Mouse (Mus musculus) stomach, postnatal 0 days (tissue): ENCODE measurements around the gene Ccl7. TPM values are rescaled to one million over a fixed set of nuclear protein-coding genes. Genes with fewer than 3 reads are reported as not detected.

ENCODE experiments used
- ATAC-seq: fragments of 200-750 bp; cut with Nextera tagmentation; 2 replicates; pipeline ENCODE4 v1.8.0; 2017; ENCODE audit not compliant: low FRiP score, low TSS enrichment
- DNase-seq: peaks from one replicate; pipeline ENCODE4 v3.0.0-alpha.2; 2016; ENCODE audit warnings: low spot score
- H3K27ac ChIP-seq: fragments of 300-500 bp; sonication (generic); replicated peaks from 2 replicates; pipeline ENCODE4 v1.5.1; 2014; ENCODE audit warnings: mild to moderate bottlenecking, control low read depth
- H3K27me3 ChIP-seq: fragments of 300-500 bp; sonication (generic); 2 replicates; pipeline ENCODE4 v1.6.1; 2014; ENCODE audit warnings: low read length; ENCODE audit not compliant: control insufficient read depth, insufficient read depth
- H3K36me3 ChIP-seq: fragments of 300-500 bp; sonication (generic); 2 replicates; pipeline ENCODE4 v1.6.1; 2014; ENCODE audit warnings: low read length, mixed read lengths; ENCODE audit not compliant: control insufficient read depth, insufficient read depth
- H3K4me1 ChIP-seq: fragments of 300-500 bp; sonication (generic); replicated peaks from 2 replicates; pipeline ENCODE4 v1.6.1; 2014; ENCODE audit warnings: antibody characterized with exemption; ENCODE audit not compliant: control insufficient read depth, insufficient read depth
- H3K4me2 ChIP-seq: fragments of 300-500 bp; sonication (generic); replicated peaks from 2 replicates; pipeline ENCODE4 v1.6.1; 2014; ENCODE audit warnings: low read depth, mild to moderate bottlenecking, control low read depth, moderate library complexity
- H3K4me3 ChIP-seq: fragments of 300-500 bp; sonication (generic); 2 replicates; pipeline ENCODE4 v1.5.1; 2014; ENCODE audit warnings: low read depth, low read length, control low read depth
- H3K9ac ChIP-seq: fragments of 300-500 bp; sonication (generic); 2 replicates; pipeline ENCODE4 v1.6.1; 2014; ENCODE audit warnings: mild to moderate bottlenecking, low read length, control low read depth, mixed read lengths
- H3K9me3 ChIP-seq: fragments of 300-500 bp; sonication (generic); 2 replicates; pipeline ENCODE4 v1.6.1; 2016; ENCODE audit warnings: low read length; ENCODE audit not compliant: control insufficient read depth
- CTCF ChIP-seq: IDR thresholded peaks from 2 replicates; pipeline ENCODE4 v1.5.1; 2016; ENCODE audit warnings: antibody characterized with exemption, low read depth, mild to moderate bottlenecking, moderate library complexity
- EP300 ChIP-seq: optimal IDR thresholded peaks from 2 replicates; pipeline ENCODE3; 2016; ENCODE audit warnings: antibody characterized with exemption
- WGBS: fragments of 180-500 bp; shearing (Covaris S2); extraction: QIAGEN DNeasy Blood & Tissue Kit; methylation state at CpG from one replicate; pipeline ENCODE4 v1.1.7; 2014; 5-methylcytosine and 5-hydroxymethylcytosine counted together
- polyA plus RNA-seq: library from polyadenylated mRNA; unstranded; fragments of >200 nt; fragmentation: Nextera tagmentation; extraction: Ambion mirVana; gene quantifications from 2 replicates; pipeline ENCODE4 v1.2.1, GENCODE M21; 2015

Ccl7 gene
- 2.7 and 2.9 TPM in 2 replicates for polyA plus RNA-seq

- H3K36me3 ChIP-seq, result no peaks in the 10 kb centered on the region
- TF ChIP-seq EP300 (no peak), CTCF (no peak)
- H3K4me3 ChIP-seq, result no peak within 1 kb of the TSS
- H3K9ac ChIP-seq, result no peak within 1 kb of the TSS
- no peaks in the 10 kb centered on the region for H3K27me3 ChIP-seq
- no peak within 1 kb of the TSS for H3K27ac ChIP-seq
- WGBS, result 52% methylated on average over 3 of the region's 3 CpGs
- no peak within 1 kb of the TSS for H3K4me2 ChIP-seq
- ATAC-seq, result no peak
- no peaks in the 10 kb centered on the region for H3K4me1 ChIP-seq
- no peaks in the 10 kb centered on the region for H3K9me3 ChIP-seq
- DNase-seq, result no peak
These were observed at the start of gene Ccl7 for GRCm38 (mm10) chr11:82045471-82045870. Gene Ccl7, plus strand, starts transcription at chr11:82045712.

DNA sequence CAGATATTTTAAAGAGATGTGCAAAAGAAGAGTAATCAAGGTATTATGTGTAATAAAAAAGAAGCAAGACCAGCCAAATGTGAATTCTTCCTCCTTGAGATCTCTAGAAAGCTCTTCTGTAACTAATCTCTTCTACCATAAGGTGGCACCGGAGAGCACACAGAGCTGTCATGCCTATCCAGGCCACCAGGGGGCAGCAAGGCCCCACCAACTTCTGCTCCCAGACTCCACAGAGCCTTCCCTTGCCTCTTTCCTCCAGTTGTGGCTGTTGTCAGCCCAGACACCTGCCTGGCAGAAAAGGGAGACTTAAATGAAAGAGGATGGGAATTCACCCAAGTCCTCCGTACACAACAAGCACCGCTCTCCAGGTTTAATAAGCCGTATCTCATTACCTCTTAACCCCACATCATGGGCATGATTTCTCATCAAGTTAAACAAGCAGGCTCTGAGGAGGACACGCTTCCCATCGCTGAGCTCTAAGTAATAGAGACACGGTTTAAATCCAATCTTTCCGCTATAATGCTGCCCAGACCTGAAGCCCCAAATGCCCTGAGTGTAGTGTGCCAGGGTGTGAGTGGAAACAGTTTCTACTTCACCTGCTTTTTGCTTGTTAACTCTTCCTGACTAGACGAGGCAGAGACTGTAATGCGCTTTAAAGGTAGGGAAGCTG is 49.2 kb upstream of the Ccl7 start:
- H3K27ac ChIP-seq, result no peak overlapping the region
- no peaks in the 10 kb centered on the region for H3K4me1 ChIP-seq
- H3K36me3 ChIP-seq, result no peaks in the 10 kb centered on the region
- no peak overlapping the region for H3K4me3 ChIP-seq
- TF ChIP-seq CTCF (peak; percentile 100), EP300 (no peak)
- peak; percentile 70 for DNase-seq
- no peak overlapping the region for H3K4me2 ChIP-seq
- H3K9me3 ChIP-seq, result no peaks in the 10 kb centered on the region
- H3K27me3 ChIP-seq, result no peaks in the 10 kb centered on the region
- no peak overlapping the region for H3K9ac ChIP-seq
- ATAC-seq, result no peak
- 61% methylated on average over 10 of the region's 10 CpGs for WGBS

GRCm38 (mm10) chr11:81997085-81997484 is 48.4 kb upstream of the Ccl7 start:
- WGBS, result 88% methylated on average over 5 of the region's 5 CpGs
- Histone ChIP-seq H3K4me2 (no peak overlapping the region), H3K4me3 (no peak overlapping the region), H3K36me3 (no peaks in the 10 kb centered on the region), H3K9ac (no peak overlapping the region), H3K27me3 (no peaks in the 10 kb centered on the region), H3K4me1 (no peaks in the 10 kb centered on the region), H3K27ac (no peak overlapping the region), H3K9me3 (no peaks in the 10 kb centered on the region)
- ATAC-seq (no peak), DNase-seq (no peak)
- TF ChIP-seq CTCF (no peak), EP300 (no peak)

- no peak for ATAC-seq
- no peak overlapping the region for H3K27ac ChIP-seq
- TF ChIP-seq CTCF, result no peak
- no peak for TF ChIP-seq EP300
- 83% methylated on average over 3 of the region's 3 CpGs for WGBS
- no peaks in the 10 kb centered on the region for H3K4me1 ChIP-seq
- no peak for DNase-seq
- H3K36me3 ChIP-seq, result no peaks in the 10 kb centered on the region
- H3K27me3 ChIP-seq, result no peaks in the 10 kb centered on the region
- no peak overlapping the region for H3K4me3 ChIP-seq
- H3K4me2 ChIP-seq, result no peak overlapping the region
- no peak overlapping the region for H3K9ac ChIP-seq
- H3K9me3 ChIP-seq, result no peaks in the 10 kb centered on the region
These were observed 46.9 kb upstream of the Ccl7 start for GRCm38 (mm10) chr11:81998646-81999045.

GRCm38 (mm10) chr11:81999469-81999868 is 46.0 kb upstream of the Ccl7 start:
- no peaks in the 10 kb centered on the region for H3K27me3 ChIP-seq
- H3K27ac ChIP-seq, result no peak overlapping the region
- H3K4me1 ChIP-seq, result no peaks in the 10 kb centered on the region
- no peak overlapping the region for H3K4me2 ChIP-seq
- no peaks in the 10 kb centered on the region for H3K9me3 ChIP-seq
- H3K9ac ChIP-seq, result no peak overlapping the region
- TF ChIP-seq CTCF (no peak), EP300 (no peak)
- H3K36me3 ChIP-seq, result no peaks in the 10 kb centered on the region
- DNase-seq (no peak), ATAC-seq (no peak)
- WGBS, result 78% methylated on average over 4 of the region's 4 CpGs
- no peak overlapping the region for H3K4me3 ChIP-seq

DNA sequence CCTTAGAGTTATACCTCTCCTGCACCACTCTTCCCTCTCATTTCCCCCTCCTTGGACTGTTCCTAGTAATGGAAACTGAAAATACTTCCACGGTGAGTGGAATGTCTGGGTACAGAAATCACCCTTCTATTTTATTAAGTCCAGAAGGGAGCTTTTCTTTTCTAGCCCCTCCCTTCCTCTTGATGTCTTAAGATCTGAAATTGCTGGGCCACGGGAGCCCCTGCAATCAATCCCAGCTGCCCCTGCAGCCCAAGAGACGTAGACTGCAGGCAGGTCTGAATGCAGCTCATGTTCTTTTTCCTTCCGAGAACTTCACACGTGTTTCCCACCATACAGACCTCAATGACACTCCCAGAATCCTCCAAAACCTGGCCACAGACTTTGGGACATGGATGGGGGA is 44.9 kb upstream of the Ccl7 start:
- no peaks in the 10 kb centered on the region for H3K9me3 ChIP-seq
- WGBS, result 65% methylated on average over 5 of the region's 5 CpGs
- H3K4me2 ChIP-seq, result no peak overlapping the region
- H3K4me1 ChIP-seq, result no peaks in the 10 kb centered on the region
- H3K9ac ChIP-seq, result no peak overlapping the region
- no peaks in the 10 kb centered on the region for H3K36me3 ChIP-seq
- no peaks in the 10 kb centered on the region for H3K27me3 ChIP-seq
- TF ChIP-seq CTCF (no peak), EP300 (no peak)
- H3K27ac ChIP-seq, result no peak overlapping the region
- DNase-seq (no peak), ATAC-seq (no peak)
- H3K4me3 ChIP-seq, result no peak overlapping the region
